Mouse (Mus musculus): ENCODE measurements around the gene Retreg3. TPM values are rescaled to one million over a fixed set of nuclear protein-coding genes. Genes with fewer than 3 reads are reported as not detected.

The Retreg3 gene
- total RNA-seq, 2 experiments from 2014 or later = 35.7 to 93.1 TPM

DNA sequence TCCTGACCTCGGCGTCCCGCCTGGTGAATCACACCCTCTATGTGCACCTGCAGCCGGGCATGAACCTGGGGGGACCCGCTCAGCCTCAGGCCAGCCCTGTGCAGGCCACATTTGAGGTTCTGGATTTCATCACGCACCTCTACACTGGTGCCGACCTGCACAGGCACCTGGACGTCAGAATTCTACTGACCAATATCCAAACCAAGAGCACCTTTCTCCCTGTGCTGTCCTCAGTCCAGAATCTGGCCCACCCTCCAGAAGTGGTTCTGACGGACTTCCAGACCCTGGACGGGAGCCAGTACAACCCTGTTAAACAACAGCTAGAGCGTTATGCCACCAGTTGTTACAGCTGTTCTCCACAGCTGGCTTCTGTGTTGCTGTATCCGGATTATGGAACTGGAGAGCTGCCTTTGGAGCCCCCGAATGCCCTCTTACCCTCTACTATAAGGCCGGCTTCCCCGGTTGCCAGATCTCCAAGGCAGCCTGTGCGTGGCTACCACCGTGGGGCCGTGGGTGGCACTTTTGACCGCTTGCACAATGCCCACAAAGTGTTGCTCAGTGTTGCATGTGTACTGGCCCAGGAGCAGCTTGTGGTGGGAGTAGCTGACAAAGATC, 36.5 kb downstream of the Retreg3 start:
- ATAC-seq (replicated peaks; ENCODE audit: low FRiP score, poor library complexity, severe bottlenecking) = no peak; the same call in 1 of the 2 replicates

- ATAC-seq (replicated peaks; ENCODE audit: low FRiP score, poor library complexity, severe bottlenecking) = peak; percentile 66
Observed at GRCm38 (mm10) chr11:101082208-101083082, 37.2 kb downstream of the Retreg3 start, which contains the start of gene Coasy. Coasy (plus strand) TSS chr11:101082565.

DNA sequence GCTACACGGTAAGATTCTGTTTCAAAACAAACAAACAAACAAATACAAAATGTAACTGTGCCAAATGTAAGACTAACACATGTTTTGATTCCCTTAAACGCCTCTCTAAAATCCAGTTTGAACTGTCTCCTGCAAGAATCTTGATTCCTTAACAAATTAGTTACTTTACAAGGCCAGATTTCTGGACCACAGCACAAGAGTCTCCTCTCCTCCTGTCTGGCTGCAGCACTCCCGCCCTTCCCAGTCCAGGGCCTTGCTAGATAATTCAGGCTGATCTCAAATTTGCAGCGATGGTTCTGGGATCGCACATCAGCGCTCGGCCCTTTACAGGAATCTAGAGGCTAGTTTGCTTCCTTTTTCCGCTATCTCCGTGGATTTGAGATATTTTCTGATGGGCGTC, 38.0 kb downstream of the Retreg3 start:
- ATAC-seq (replicated peaks; ENCODE audit: low FRiP score, poor library complexity, severe bottlenecking) = no peak

GRCm38 (mm10) chr11:101080421-101080820, 39.3 kb downstream of the Retreg3 start:
- no peak for ATAC-seq (replicated peaks; ENCODE audit: low FRiP score, poor library complexity, severe bottlenecking)

- ATAC-seq (replicated peaks; ENCODE audit: low FRiP score, poor library complexity, severe bottlenecking) = no peak
Observed at GRCm38 (mm10) chr11:101079746-101080145, 39.9 kb downstream of the Retreg3 start.

GRCm38 (mm10) chr11:101078121-101078520, 41.6 kb downstream of the Retreg3 start, which contains the start of gene Hsd17b1:
Hsd17b1 (plus strand) TSS chr11:101078411.
- ATAC-seq (replicated peaks; ENCODE audit: low FRiP score, poor library complexity, severe bottlenecking) = no peak

DNA sequence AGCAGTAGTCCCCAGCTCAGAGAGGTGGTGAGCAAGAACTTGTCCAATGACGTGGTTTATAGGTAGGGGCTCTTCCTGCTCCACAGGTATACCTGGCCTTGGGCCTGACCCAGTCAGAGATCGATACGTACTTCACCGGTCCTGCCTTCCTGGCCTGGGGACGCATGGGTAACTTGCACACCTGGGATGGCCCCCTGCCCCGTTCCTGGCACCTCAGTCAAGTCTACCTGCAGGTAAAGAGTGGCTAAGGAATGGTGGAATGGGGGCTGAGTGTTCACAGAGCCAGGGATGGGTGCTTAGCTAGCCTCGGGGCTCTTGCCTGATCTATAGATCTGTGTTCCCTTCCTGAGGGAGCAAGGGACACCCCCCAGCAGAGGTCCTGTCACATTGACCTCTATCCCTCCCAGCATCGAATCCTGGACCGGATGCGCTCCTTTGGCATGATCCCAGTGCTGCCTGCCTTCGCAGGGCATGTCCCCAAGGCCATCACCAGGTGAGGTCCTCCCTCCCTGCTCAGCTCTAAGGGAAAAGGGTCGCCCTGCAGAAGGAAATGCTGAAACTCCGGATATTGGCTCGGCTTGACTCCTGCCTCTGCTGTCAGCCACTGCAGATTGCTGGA, 47.8 kb downstream of the Retreg3 start:
- no peak for ATAC-seq (replicated peaks; ENCODE audit: low FRiP score, poor library complexity, severe bottlenecking)

DNA sequence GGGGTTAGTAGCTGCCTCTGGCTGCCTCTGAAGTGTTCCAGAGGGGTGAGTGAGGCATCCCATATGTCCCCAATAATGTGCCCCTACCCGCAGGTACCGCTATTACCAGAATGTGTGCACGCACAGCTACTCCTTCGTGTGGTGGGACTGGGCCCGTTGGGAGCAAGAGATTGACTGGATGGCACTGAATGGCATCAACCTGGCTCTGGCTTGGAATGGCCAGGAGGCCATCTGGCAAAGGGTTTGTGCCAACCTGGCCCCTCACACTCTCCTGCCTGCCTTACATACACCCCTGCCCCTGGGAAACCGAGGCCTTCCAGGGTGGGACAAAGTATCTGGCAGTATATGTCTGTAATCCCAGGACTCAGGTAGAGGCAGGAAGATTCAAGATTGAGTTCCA, 48.7 kb downstream of the Retreg3 start:
- ATAC-seq (replicated peaks; ENCODE audit: low FRiP score, poor library complexity, severe bottlenecking) = no peak

GRCm38 (mm10) chr11:101070189-101070527, 49.5 kb downstream of the Retreg3 start:
- peak; percentile 41 for ATAC-seq (replicated peaks; ENCODE audit: low FRiP score, poor library complexity, severe bottlenecking)

GRCm38 (mm10) chr11:101069391-101070188, 50.1 kb downstream of the Retreg3 start, which contains the start of gene Naglu:
Naglu (plus strand) TSS chr11:101070012.
- ATAC-seq (replicated peaks; ENCODE audit: low FRiP score, poor library complexity, severe bottlenecking) = peak; percentile 90

- peak; percentile 40 for ATAC-seq (replicated peaks; ENCODE audit: low FRiP score, poor library complexity, severe bottlenecking)
Observed at GRCm38 (mm10) chr11:101066549-101067412, 52.9 kb downstream of the Retreg3 start.

DNA sequence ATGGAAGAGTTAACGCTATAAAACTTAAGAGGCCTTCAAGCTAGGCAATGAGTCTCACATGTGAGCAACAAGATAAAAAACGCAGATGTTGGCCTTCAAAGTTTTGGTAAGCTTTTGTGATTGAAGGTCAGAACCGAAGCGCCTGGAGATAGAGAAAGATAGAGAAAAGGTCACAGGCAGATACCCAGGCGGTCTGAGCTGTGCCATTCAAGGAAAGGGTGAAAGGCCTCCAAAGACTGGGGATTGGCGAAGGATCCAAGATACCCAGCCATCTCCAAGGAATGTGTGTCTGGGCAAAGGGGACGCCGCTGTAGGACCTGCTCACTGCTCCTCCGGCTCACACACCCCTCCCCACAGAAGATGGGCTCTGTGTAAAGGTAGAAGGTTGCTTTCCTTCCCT, 54.7 kb downstream of the Retreg3 start:
- ATAC-seq (replicated peaks; ENCODE audit: low FRiP score, poor library complexity, severe bottlenecking) = no peak

DNA sequence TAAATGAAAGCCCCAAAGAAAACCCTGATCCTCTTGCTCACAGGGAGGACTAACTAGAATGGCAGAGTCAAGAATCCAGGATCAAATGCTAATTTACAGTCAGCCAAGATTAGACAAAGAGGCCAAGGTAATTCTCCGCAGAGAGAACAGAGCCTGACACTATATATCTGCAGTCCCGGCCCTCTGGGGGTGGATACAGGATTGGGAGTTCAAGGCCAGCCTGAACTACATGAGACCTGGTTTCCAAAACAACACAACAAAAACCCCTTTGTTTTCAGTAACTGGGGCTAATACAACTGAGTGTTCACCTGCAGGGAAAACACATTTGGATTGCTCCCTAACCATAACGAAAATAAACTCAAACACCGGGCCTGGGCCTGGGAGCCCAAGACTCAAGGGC, 55.2 kb downstream of the Retreg3 start:
- ATAC-seq (replicated peaks; ENCODE audit: low FRiP score, poor library complexity, severe bottlenecking) = no peak

DNA sequence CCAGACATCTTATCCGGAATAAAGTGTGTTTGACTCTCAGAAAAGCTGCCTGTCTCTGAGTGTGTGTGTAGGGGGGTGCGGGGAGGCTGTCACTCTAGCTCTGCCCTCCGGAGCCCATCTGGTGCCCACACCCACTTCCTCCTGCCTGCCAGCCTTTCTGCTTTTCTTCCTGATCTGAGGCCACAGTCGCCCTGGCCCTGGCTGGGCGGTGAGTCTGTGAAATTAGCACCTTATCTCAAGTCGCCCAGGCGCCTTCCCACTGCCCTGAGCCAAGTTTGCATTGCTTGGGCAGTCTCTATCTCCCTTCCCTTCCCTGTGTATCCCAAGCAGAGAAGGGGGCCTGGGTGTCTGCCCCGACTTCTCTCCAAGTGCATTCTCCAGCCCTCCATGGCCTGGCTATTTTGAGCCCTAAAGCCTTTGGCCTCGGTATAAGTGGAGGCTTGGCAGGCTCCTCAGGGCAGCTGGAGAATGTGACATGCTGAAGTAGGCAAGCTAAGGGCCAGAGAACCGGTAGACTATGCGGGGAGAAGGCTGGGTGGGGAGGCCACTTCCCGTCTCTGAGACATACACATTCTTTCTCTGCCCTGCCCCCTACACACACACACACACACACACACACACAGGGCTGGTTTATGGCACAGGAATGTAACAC, 55.9 kb downstream of the Retreg3 start:
- ATAC-seq (replicated peaks; ENCODE audit: low FRiP score, poor library complexity, severe bottlenecking) = peak; percentile 89

DNA sequence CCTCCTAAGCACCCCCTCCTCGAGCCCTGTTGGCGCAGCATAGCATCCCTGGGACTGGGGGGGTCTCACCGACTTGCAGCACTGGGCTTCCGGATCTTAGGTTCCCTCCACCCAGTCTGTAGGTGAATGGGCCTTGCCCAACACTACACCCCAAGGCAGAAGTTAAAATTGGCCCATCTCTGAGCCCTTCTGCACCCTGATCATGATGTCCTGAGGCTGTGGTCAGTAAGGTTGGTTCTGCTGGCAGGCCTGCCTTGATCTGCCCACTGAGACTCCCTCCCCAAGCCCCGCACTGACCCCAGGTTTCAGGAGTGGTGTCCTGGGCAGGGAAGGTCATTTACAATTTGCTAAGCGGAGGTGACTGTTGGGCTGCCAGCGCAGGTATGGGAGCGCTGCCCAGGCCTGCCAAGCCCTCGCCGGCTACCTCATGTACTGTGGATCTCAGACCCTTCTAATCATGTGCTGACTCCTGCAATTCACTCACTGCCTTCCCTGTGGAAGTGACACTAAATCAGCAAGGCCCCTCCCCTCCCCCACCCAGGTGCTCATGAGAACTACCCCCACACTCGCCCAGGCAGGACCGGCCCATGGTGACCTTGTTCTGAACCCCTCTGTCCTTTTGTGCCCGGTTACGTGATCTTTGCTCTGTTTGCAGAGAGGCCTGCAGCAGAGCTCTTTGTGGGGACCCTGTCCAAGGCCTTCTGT, 56.6 kb downstream of the Retreg3 start:
- peak; percentile 6; the same call in 1 of the 2 replicates for ATAC-seq (replicated peaks; ENCODE audit: low FRiP score, poor library complexity, severe bottlenecking)

DNA sequence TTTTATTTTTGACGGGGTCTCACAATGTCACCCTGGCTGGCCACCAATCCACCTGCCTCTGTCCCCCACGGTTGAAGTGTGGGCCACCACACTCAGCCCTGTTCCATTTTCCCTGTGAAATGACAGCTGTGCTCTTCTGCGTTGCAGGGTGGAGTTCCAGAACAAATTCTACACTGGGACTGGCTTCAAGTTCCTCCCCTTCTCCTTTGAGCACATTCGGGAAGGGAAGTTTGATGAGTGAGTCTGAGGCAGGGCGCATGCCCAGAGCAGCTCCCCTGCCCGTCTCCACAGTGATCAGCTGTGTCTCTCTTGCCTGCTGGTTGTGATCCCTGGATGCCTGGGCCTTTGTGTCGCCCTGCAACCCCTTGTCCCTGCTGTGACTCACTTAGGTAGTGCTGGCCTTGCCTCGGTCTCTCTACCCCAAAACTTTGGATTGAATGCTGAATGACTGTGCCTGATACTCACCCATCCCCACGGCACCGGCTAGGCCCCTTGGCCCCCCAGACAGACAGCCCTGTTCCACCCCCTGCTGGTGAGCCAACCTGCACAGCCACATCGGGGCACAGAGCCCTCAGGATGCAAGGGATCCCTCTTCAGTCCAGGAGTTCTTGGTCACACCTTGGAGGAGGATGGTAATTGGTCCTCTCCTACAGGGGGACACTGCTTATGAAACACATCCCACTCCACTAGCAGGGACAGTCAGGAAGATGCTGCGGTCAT, 57.4 kb downstream of the Retreg3 start:
- ATAC-seq (replicated peaks; ENCODE audit: low FRiP score, poor library complexity, severe bottlenecking) = no peak

DNA sequence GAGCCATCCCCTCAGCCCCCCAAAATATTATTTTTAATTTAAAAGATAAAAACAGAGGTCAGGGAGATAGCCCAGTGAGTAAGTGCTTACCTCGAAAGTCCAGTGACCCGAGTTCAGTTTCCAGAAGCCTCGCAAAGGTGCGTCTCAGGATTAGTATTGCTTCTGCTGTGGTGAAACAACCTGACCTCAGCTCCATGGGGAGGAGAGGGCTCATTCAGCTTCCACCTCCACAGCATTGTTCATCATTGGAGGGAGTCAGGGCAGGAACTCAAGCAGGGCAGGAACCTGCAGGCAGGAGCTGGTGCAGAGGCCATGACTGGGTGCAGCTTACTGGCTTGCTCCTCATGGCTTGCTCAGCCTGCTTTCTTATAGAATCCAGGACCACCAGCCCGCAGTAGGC, 58.6 kb downstream of the Retreg3 start:
- ATAC-seq (replicated peaks; ENCODE audit: low FRiP score, poor library complexity, severe bottlenecking) = no peak

All from erythroblast, adult 5-6 weeks (primary cell).